Mouse (Mus musculus) cerebellum, adult 2 months (tissue): ENCODE results near the gene Lsamp. TPM values are rescaled to one million over a fixed set of nuclear protein-coding genes. Genes with fewer than 3 reads are reported as not detected.

Experiments
- DNase-seq, 2 experiments: peaks; one replicate each; pipeline ENCODE4 v3.0.0; 2021
- H3K27ac ChIP-seq: fragments of 200-500 bp; 2 replicates; pipeline ENCODE4 v1.5.1; 2012; ENCODE audit warnings: low read length, control low read depth, inconsistent platforms; ENCODE audit not compliant: insufficient read depth
- H3K27me3 ChIP-seq: fragments of 200-500 bp; 2 replicates; pipeline ENCODE4 v1.6.1; 2012; ENCODE audit warnings: inconsistent platforms, mild to moderate bottlenecking, low read length, moderate library complexity; ENCODE audit not compliant: control insufficient read depth, insufficient read depth
- H3K4me1 ChIP-seq: fragments of 200-500 bp; 2 replicates; pipeline ENCODE4 v1.6.1; 2011; ENCODE audit warnings: low read length; ENCODE audit not compliant: control insufficient read depth, insufficient read depth
- H3K4me3 ChIP-seq: fragments of 200-500 bp; replicated peaks from 2 replicates; pipeline ENCODE3; 2011; ENCODE audit warnings: mild to moderate bottlenecking, low read depth, low read length, control low read depth; ENCODE audit not compliant: insufficient read depth
- CTCF ChIP-seq: fragments of 200-500 bp; IDR thresholded peaks from 2 replicates; pipeline ENCODE4 v1.5.1; 2011; ENCODE audit warnings: low read depth, mild to moderate bottlenecking, control low read depth, low read length, moderate library complexity, borderline replicate concordance; ENCODE audit not compliant: insufficient read depth
- POLR2A ChIP-seq: fragments of 200-500 bp; IDR thresholded peaks from 2 replicates; pipeline ENCODE4 v1.6.1; 2011; ENCODE audit warnings: low read length, control low read depth, borderline replicate concordance; ENCODE audit not compliant: insufficient read depth
- WGBS: fragments of 180-500 bp; shearing (Covaris S2); methylation state at CpG from one replicate; pipeline ENCODE4 v1.1.7; 2018; 5-methylcytosine and 5-hydroxymethylcytosine counted together
- polyA plus RNA-seq: library from polyadenylated mRNA; depleted of rRNA; stranded (reverse); fragments of >200 nt; gene quantifications from 2 replicates; pipeline ENCODE4 v1.2.3, GENCODE M21; 2012

The Lsamp gene
- polyA plus RNA-seq, 1 experiment: 143 TPM

DNA sequence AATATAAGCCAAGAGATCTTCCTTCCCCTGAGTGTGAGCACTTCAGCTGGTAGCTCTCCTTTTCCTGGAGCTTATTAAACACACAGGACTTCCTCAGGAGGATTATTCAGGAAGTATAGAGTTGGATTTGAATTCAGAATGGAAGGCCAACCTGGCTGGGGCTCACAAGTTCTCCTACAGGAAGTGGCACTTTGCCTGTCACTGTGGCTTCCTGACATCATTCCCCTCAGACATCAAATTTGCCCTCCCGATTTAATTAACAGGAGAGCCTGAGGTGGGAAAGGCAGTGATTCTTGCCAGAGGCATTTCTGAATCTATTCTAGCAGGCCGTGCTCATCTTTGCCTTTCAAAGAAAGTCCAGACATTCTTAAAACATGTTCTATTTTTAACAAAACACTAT is 2097.4 kb downstream of the Lsamp start:
- Histone ChIP-seq H3K4me1 (peaks cover 2% of the 10 kb centered on the region; the same call in 1 of the 2 replicates), H3K27me3 (no peaks in the 10 kb centered on the region), H3K4me3 (no peak overlapping the region), H3K27ac (no peak overlapping the region)
- 20% methylated on average over 2 of the region's 2 CpGs for WGBS
- TF ChIP-seq POLR2A: no peak
- no peak for TF ChIP-seq CTCF
- peak; percentile 35 to 64 for DNase-seq

DNA sequence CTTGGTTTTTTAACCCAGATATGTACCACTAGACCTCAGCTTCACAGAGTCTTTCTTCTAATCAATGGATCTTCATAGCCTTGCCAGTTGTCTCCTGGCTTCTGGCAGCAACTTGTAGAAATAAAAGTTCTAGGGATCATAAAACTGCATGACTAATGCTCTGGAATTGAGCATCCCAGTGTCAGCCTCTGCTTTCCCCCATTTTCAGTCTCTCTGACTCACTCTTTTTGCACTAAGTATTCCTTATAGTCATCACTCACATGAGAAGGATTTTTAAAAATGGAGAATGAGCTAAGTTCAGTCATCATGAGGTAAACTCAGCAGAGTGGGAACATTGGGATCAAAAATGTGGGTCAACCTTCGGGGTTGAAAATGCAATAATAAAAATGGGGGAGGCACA is 2113.3 kb downstream of the Lsamp start:
- no peak for DNase-seq
- TF ChIP-seq POLR2A (no peak), CTCF (no peak)
- Histone ChIP-seq H3K27ac (no peak overlapping the region), H3K27me3 (no peaks in the 10 kb centered on the region), H3K4me3 (no peak overlapping the region), H3K4me1 (peaks cover 5% of the 10 kb centered on the region; the same call in 1 of the 2 replicates)
- 98% methylated on average over 1 of the region's 1 CpGs for WGBS

DNA sequence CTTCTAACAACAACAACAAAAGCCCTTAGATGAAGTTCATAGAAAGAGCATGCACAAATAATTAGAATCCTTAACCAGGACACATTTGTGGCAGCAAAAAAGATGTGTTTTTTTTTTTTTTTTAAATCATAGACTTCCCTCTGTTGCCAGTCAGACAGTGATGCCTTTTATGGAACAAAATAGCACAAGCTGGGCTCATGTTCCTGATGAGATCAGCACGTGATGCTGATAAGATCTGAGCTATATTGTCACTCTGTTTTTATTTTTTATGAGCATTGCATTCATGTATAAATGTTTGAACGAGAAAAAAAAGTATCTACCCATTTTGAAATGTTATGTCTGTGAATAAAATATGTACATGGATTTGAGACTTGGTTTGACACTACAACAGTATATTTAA is 2118.0 kb downstream of the Lsamp start:
- WGBS: 51% methylated on average over 2 of the region's 2 CpGs
- H3K27ac ChIP-seq: no peak overlapping the region

DNA sequence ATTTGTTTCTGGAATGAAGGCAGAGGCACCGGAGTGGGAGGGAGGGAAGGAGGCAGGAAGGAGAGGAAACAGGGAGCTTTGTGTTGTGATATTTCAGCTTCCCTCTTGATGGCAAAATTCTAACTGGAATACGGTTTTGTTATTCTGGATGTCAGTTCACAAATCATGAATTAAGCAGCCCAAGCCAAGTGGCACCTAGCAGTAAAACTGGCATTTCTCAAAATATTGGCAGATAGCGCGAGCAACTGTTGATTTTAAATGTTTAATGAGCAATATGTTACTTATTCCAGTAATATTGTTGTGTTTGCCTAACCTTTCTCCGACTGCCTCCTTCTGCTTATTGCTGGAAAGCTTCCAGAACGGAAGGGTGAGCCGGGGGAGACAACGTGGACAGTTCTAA is 2118.5 kb downstream of the Lsamp start:
- TF ChIP-seq POLR2A (no peak), CTCF (no peak)
- Histone ChIP-seq H3K4me1 (peaks cover 13% of the 10 kb centered on the region; the same call in 1 of the 2 replicates), H3K27ac (0 out of 2 replicates have a peak overlapping the region, but pooled peaks have one; percentile 44), H3K4me3 (no peak overlapping the region), H3K27me3 (no peaks in the 10 kb centered on the region)
- WGBS: 8% methylated on average over 8 of the region's 8 CpGs
- peak; percentile 36 to 73 for DNase-seq

More for the DNA sequence above, 2118.0 kb downstream of the Lsamp start:
- Histone ChIP-seq H3K27me3 (no peaks in the 10 kb centered on the region), H3K4me3 (no peak overlapping the region), H3K4me1 (peaks cover 13% of the 10 kb centered on the region; the same call in 1 of the 2 replicates)
- no peak for DNase-seq
- TF ChIP-seq CTCF (no peak), POLR2A (no peak)

DNA sequence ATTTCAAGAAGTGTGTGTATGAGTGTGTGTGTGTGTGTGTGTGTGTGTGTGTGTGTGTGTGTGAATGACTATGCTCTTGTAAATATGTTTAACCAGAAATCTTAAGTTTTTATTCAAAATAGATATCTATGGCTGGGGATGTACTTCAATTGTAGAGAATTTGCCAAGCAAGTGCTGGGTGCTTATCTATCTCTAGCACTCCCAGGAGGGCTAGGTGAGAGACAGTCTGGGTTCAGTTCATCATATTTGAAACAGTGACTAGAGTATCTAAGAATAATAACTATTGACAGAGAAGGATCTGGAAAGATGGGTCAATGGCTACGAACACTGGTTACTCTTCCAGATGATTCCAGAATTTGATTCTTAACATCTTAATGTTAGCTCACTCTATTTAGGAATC is 2128.1 kb downstream of the Lsamp start:
- 100% methylated on average over 1 of the region's 1 CpGs for WGBS
- no peak for DNase-seq

DNA sequence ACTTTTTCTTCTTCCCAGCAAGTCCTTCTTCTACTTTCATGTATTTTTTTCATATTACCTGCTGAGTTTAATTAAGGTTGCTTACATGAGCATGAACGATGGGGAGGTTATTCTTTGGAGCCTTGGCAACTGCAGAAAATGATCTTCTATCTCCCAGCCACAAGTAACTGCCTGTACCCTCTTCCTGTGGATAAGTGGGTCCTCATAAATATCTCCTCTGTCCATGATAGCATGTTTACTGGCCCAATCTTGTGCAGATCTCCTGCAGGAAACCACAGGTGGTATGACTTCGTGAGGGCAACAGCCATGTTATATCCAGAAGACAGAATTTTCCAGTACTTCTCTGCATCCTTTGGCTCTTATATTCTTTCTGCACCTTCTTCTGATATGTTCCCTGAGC is 2129.1 kb downstream of the Lsamp start:
- Histone ChIP-seq H3K27me3 (no peaks in the 10 kb centered on the region), H3K27ac (no peak overlapping the region), H3K4me1 (no peaks in the 10 kb centered on the region), H3K4me3 (no peak overlapping the region)
- no peak for DNase-seq
- TF ChIP-seq POLR2A (no peak), CTCF (no peak)
- 53% methylated on average over 2 of the region's 2 CpGs for WGBS

More for the DNA sequence above, 2128.1 kb downstream of the Lsamp start:
- H3K4me1 ChIP-seq: no peaks in the 10 kb centered on the region
- TF ChIP-seq CTCF (no peak), POLR2A (no peak)
- no peak overlapping the region for H3K27ac ChIP-seq
- no peaks in the 10 kb centered on the region for H3K27me3 ChIP-seq
- H3K4me3 ChIP-seq: no peak overlapping the region

DNA sequence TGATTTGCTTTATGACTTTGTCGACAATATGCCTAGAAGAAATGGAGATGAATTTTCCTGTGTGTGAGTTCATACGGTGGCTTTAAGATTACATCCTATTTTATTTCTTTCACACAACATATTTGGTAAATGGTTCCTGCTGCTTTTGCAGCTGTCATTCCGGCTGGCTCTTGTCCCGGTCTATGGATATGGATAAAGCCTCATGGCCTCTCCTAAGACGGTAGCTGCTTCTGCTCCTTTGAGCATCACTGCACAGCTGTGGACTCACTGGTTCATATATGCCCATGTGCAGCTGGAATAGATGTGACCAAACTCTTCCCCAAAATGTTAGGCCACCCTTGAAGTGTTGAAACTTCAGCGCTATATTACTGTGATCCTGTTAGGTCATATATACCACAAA is 2137.6 kb downstream of the Lsamp start:
- DNase-seq: peak; percentile 69 to 74
- no peak overlapping the region for H3K27ac ChIP-seq
- H3K4me3 ChIP-seq: no peak overlapping the region
- H3K27me3 ChIP-seq: no peaks in the 10 kb centered on the region
- WGBS: 31% methylated on average over 6 of the region's 6 CpGs
- H3K4me1 ChIP-seq: peaks cover 7% of the 10 kb centered on the region
- TF ChIP-seq CTCF (no peak), POLR2A (no peak)

DNA sequence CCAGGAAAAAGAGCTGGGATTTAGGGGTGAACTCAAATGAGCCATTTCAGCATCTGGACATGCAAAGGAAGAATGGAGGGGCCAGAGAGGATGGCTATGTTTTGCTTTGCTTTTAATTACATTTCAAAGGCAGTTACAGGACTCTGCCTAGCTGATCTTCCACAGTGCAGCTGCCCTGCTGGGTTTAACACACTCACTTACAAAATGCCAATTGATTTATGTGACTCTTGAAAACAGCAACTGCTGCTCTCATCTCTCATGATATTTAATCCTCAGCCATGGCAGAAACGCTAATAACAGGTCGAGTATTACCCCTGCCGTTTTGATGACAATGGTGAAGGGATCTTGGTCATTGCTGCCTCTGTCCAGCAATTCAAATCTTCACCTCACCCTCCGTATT is 2139.7 kb downstream of the Lsamp start:
- TF ChIP-seq POLR2A (no peak), CTCF (no peak)
- Histone ChIP-seq H3K4me1 (peaks cover 7% of the 10 kb centered on the region), H3K27ac (no peak overlapping the region), H3K27me3 (no peaks in the 10 kb centered on the region), H3K4me3 (no peak overlapping the region)
- 60% methylated on average over 4 of the region's 4 CpGs for WGBS
- no peak for DNase-seq
